Comparison of ENCODE assay signal across 7 mouse cellular contexts in the genomic region with DNA sequence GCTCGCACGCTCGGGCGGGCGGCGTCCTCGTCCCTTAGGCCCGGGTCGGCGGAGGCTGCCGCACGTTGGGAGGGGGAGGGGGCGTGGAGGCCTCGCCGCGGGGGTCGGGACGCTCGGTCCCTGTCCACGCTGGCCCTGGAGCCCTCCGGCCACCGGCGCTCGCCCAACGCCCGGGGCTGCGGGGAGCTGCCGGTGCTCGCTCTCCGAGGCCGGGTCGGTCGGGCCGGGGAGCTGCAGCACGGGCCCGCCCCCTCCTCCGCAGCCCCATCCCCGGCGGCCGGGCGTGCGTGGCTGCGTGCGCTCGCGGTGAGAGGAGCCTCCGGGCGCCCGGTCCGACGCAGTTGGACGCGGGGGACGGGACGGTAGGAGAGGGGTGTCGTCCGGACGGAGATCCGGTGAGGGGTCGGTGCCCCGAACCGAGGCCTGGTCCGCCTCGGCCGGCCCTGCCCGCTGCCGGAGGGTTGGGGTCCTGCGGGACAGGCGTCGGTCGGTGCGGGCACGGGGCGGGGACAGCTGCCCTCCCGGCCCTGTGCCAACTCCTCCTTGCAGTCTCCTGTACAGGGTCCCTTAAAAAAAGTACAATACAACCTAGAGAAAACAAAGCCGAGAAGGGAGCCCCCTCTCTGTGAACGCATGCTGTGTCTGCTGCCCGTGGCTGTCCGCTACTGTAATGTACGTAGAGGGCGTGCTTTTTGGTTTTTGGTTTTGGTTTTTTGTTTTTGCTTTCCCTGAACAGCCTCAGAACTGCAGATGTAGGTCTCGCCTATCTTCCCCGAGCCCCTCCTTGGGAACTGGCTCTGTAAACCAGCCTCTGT. TPM values are rescaled to one million over a fixed set of nuclear protein-coding genes. Genes with fewer than 3 reads are reported as not detected.
DNase-seq lines count a peak whose midpoint lies in the region; ATAC-seq lines count a peak whose summit lies in the region.

No protein-coding gene starts in this region.

- no peaks in the 10 kb centered on the region for H3K36me3 ChIP-seq in megakaryocyte, embryonic 14.5 days (replicated peaks; ENCODE audit: low read length)

- intact Hi-C loops in gastrocnemius, postnatal 14 days (cut with DNase I; ENCODE audit: low total_unique reads): loop anchor here (10.0 kb wide), 1 partner anchor 59 kb away; no protein-coding TSS in a partner anchor
- intact Hi-C loops in left cerebral cortex, postnatal 14 days (cut with DNase I): loop anchor here (2.0 to 5.0 kb wide), 2 partner anchors 51 to 135 kb away; no protein-coding TSS in a partner anchor

- no peaks in the 10 kb centered on the region for H3K27me3 ChIP-seq in megakaryocyte, embryonic 14.5 days (replicated peaks)

- peaks cover 62% of the 10 kb centered on the region for H3K4me1 ChIP-seq in megakaryocyte, embryonic 14.5 days

- H3K9me3 ChIP-seq in megakaryocyte, embryonic 14.5 days: no peaks in the 10 kb centered on the region

- peak; percentile 67 to 73 for DNase-seq in cerebellum, postnatal 25 days
- peak; percentile 56 for DNase-seq in gastrocnemius, postnatal 14 days
- peak; percentile 83 for DNase-seq in induced T-regulatory cell, adult 2 months (ENCODE audit: low read depth)
- DNase-seq in left cerebral cortex, postnatal 14 days (ENCODE audit: low spot score in 2 of 2): peak; percentile 49 to 55
- DNase-seq in right cerebral cortex, postnatal 25 days: peak; percentile 72

- H3K4me3 ChIP-seq in megakaryocyte, embryonic 14.5 days (replicated peaks): peak overlapping the region; percentile 99

- peak; percentile 9 for ATAC-seq in activated CD4-positive, CD25-positive, alpha-beta regulatory T cell, adult 4 months

RNA-seq across cellular contexts. Expression of a gene that starts 11.7 kb away (rescaled TPM):
- 100 to 1,000 TPM; 479 to 707 TPM for polyA plus RNA-seq in activated CD4-positive, CD25-positive, alpha-beta regulatory T cell, adult 4 months (2017; shearing (Covaris generic))
- 10 to 100 TPM; 20.6 to 22.4 TPM for total RNA-seq in gastrocnemius, postnatal 14 days (2021)
- 100 to 1,000 TPM; 102 to 105 TPM for total RNA-seq in left cerebral cortex, postnatal 14 days (2021)
- polyA plus RNA-seq in megakaryocyte, embryonic 14.5 days (2012; ENCODE audit: insufficient read depth, low replicate concordance): 2.8 and 25.4 TPM in 2 replicates

RNA-seq across cellular contexts. Expression of a gene that starts 40.4 kb away (rescaled TPM):
- 10 to 100 TPM; 61.5 to 66.2 TPM for polyA plus RNA-seq in activated CD4-positive, CD25-positive, alpha-beta regulatory T cell, adult 4 months (2017; shearing (Covaris generic))
- 10 to 100 TPM; 21.9 to 24.3 TPM for total RNA-seq in gastrocnemius, postnatal 14 days (2021)
- 10 to 100 TPM; 49.1 to 52.4 TPM for total RNA-seq in left cerebral cortex, postnatal 14 days (2021)
- polyA plus RNA-seq in megakaryocyte, embryonic 14.5 days (2012; ENCODE audit: insufficient read depth, low replicate concordance): 1.6 TPM in 1 of 2 replicates, not detected in the other

RNA-seq across cellular contexts. Expression of a gene that starts 40.7 kb away (rescaled TPM):
- polyA plus RNA-seq in activated CD4-positive, CD25-positive, alpha-beta regulatory T cell, adult 4 months (2017; shearing (Covaris generic)): 100 to 1,000 TPM; 114 to 123 TPM
- 10 to 100 TPM; 33.5 to 34.6 TPM for total RNA-seq in gastrocnemius, postnatal 14 days (2021)
- total RNA-seq in left cerebral cortex, postnatal 14 days (2021): 10 to 100 TPM; 73.0 to 75.9 TPM
- 5.1 TPM in 1 of 2 replicates, not detected in the other for polyA plus RNA-seq in megakaryocyte, embryonic 14.5 days (2012; ENCODE audit: insufficient read depth, low replicate concordance)

Comparison
In these comparisons a context has a peak if more than half of its experiments do, and no peak if none do; other contexts are left out.
1. Peak in every context shown above with its lines: DNase-seq, ATAC-seq and H3K4me3 ChIP-seq.
2. RNA of a gene that starts 11.7 kb away (total RNA-seq): 102 to 105 TPM in left cerebral cortex, postnatal 14 days; 20.6 to 22.4 TPM in gastrocnemius, postnatal 14 days; every median in the first group is over 4 times any median in the second.